Mouse (Mus musculus) liver, embryonic 13.5 days (tissue): Measurements from ENCODE around the gene Acvr2b. TPM values are rescaled to one million over a fixed set of nuclear protein-coding genes. Genes with fewer than 3 reads are reported as not detected.

ENCODE experiments used
- ATAC-seq: fragments of 200-750 bp; cut with Nextera tagmentation; 2 replicates; pipeline ENCODE4 v1.8.0; 2017; ENCODE audit warnings: low read depth, mild to moderate bottlenecking, moderate number of reproducible peaks, moderate library complexity
- DNase-seq: peaks from one replicate; pipeline ENCODE4 v3.0.0; 2022
- H3K27ac ChIP-seq: fragments of 300-500 bp; sonication (generic); 2 replicates; pipeline ENCODE4 v1.5.1; 2015; ENCODE audit warnings: moderate library complexity, mild to moderate bottlenecking, inconsistent platforms
- H3K27me3 ChIP-seq: fragments of 300-500 bp; sonication (generic); 2 replicates; pipeline ENCODE4 v1.6.1; 2015; ENCODE audit warnings: mild to moderate bottlenecking, inconsistent platforms
- H3K36me3 ChIP-seq: fragments of 300-500 bp; sonication (generic); 2 replicates; pipeline ENCODE4 v1.6.1; 2015; ENCODE audit warnings: mild to moderate bottlenecking, inconsistent platforms
- H3K4me1 ChIP-seq: fragments of 300-500 bp; sonication (generic); replicated peaks from 2 replicates; pipeline ENCODE4 v1.6.1; 2015; ENCODE audit warnings: inconsistent platforms
- H3K4me2 ChIP-seq: fragments of 300-500 bp; sonication (generic); 2 replicates; pipeline ENCODE4 v1.6.1; 2015; ENCODE audit warnings: inconsistent platforms, mild to moderate bottlenecking, moderate library complexity
- H3K4me3 ChIP-seq: fragments of 300-500 bp; sonication (generic); replicated peaks from 2 replicates; pipeline ENCODE4 v1.5.1; 2015; ENCODE audit warnings: mild to moderate bottlenecking, inconsistent platforms
- H3K9ac ChIP-seq: fragments of 300-500 bp; sonication (generic); 2 replicates; pipeline ENCODE4 v1.6.1; 2015; ENCODE audit warnings: mild to moderate bottlenecking, inconsistent platforms
- H3K9me3 ChIP-seq: fragments of 300-500 bp; sonication (generic); replicated peaks from 2 replicates; pipeline ENCODE4 v1.6.1; 2016; ENCODE audit warnings: inconsistent platforms
- WGBS: fragments of 180-500 bp; shearing (Covaris S2); methylation state at CpG from one replicate; pipeline ENCODE4 v1.1.7; 2015; ENCODE audit not compliant: insufficient replicate concordance; 5-methylcytosine and 5-hydroxymethylcytosine counted together
- polyA plus RNA-seq: library from polyadenylated mRNA; unstranded; fragments of >200 nt; fragmentation: Nextera tagmentation; extraction: Ambion mirVana; gene quantifications from 2 replicates; pipeline ENCODE4 v1.2.1, GENCODE M21; 2015

Acvr2b gene
- polyA plus RNA-seq, 1 experiment from 2014 or later = 2.1 TPM

- no peak overlapping the region for H3K4me3 ChIP-seq
- H3K4me1 ChIP-seq = peaks cover 35% of the 10 kb centered on the region
- 66% methylated on average over 9 of the region's 9 CpGs for WGBS
- no peak overlapping the region for H3K27ac ChIP-seq
- no peak overlapping the region for H3K4me2 ChIP-seq
- ATAC-seq = no peak
- no peaks in the 10 kb centered on the region for H3K36me3 ChIP-seq
- no peaks in the 10 kb centered on the region for H3K9me3 ChIP-seq
- no peak for DNase-seq
- H3K9ac ChIP-seq = no peak overlapping the region
- H3K27me3 ChIP-seq = no peaks in the 10 kb centered on the region
Observed at GRCm38 (mm10) chr9:119473608-119474164, 71.8 kb downstream of the Acvr2b start.

GRCm38 (mm10) chr9:119474717-119475611 lies 73.0 kb downstream of the Acvr2b start:
- Histone ChIP-seq H3K4me2 (no peak overlapping the region), H3K4me3 (no peak overlapping the region), H3K27ac (no peak overlapping the region), H3K27me3 (no peaks in the 10 kb centered on the region), H3K4me1 (peaks cover 23% of the 10 kb centered on the region), H3K9me3 (no peaks in the 10 kb centered on the region), H3K9ac (no peak overlapping the region), H3K36me3 (no peaks in the 10 kb centered on the region)
- ATAC-seq = no peak
- 64% methylated on average over 15 of the region's 15 CpGs for WGBS
- no peak for DNase-seq

- Histone ChIP-seq H3K27ac (no peak overlapping the region), H3K4me3 (no peak overlapping the region), H3K9ac (no peak overlapping the region), H3K36me3 (no peaks in the 10 kb centered on the region), H3K4me2 (no peak overlapping the region), H3K27me3 (no peaks in the 10 kb centered on the region), H3K9me3 (no peaks in the 10 kb centered on the region), H3K4me1 (peaks cover 9% of the 10 kb centered on the region; the same call in 1 of the 2 replicates)
- ATAC-seq (0 out of 2 replicates have a peak, but pooled peaks have one; percentile 26), DNase-seq (no peak)
- 32% methylated on average over 6 of the region's 6 CpGs for WGBS
Observed at GRCm38 (mm10) chr9:119477754-119478153, 75.8 kb downstream of the Acvr2b start.

GRCm38 (mm10) chr9:119478345-119478744 lies 76.4 kb downstream of the Acvr2b start:
- no peak overlapping the region for H3K4me2 ChIP-seq
- H3K9me3 ChIP-seq = no peaks in the 10 kb centered on the region
- 64% methylated on average over 11 of the region's 11 CpGs for WGBS
- no peak overlapping the region for H3K9ac ChIP-seq
- H3K36me3 ChIP-seq = no peaks in the 10 kb centered on the region
- H3K4me1 ChIP-seq = peaks cover 9% of the 10 kb centered on the region; the same call in 1 of the 2 replicates
- H3K27me3 ChIP-seq = no peaks in the 10 kb centered on the region
- DNase-seq (no peak), ATAC-seq (no peak)
- no peak overlapping the region for H3K27ac ChIP-seq
- no peak overlapping the region for H3K4me3 ChIP-seq

- Histone ChIP-seq H3K4me2 (no peak overlapping the region), H3K27ac (no peak overlapping the region), H3K36me3 (no peaks in the 10 kb centered on the region), H3K9me3 (no peaks in the 10 kb centered on the region), H3K4me3 (no peak overlapping the region), H3K9ac (no peak overlapping the region), H3K27me3 (no peaks in the 10 kb centered on the region), H3K4me1 (peaks cover 9% of the 10 kb centered on the region; the same call in 1 of the 2 replicates)
- no peak for DNase-seq
- 59% methylated on average over 8 of the region's 8 CpGs for WGBS
- no peak for ATAC-seq
Observed at GRCm38 (mm10) chr9:119479297-119479696, 77.4 kb downstream of the Acvr2b start.

GRCm38 (mm10) chr9:119481612-119482011 lies 79.7 kb downstream of the Acvr2b start:
- Histone ChIP-seq H3K27me3 (no peaks in the 10 kb centered on the region), H3K4me3 (no peak overlapping the region), H3K4me2 (no peak overlapping the region), H3K36me3 (no peaks in the 10 kb centered on the region), H3K4me1 (no peaks in the 10 kb centered on the region), H3K27ac (no peak overlapping the region), H3K9me3 (no peaks in the 10 kb centered on the region), H3K9ac (no peak overlapping the region)
- ATAC-seq = no peak
- WGBS = 65% methylated on average over 4 of the region's 4 CpGs
- no peak for DNase-seq

GRCm38 (mm10) chr9:119483554-119484353 lies 81.8 kb downstream of the Acvr2b start:
- Histone ChIP-seq H3K4me2 (no peak overlapping the region), H3K27me3 (no peaks in the 10 kb centered on the region), H3K36me3 (no peaks in the 10 kb centered on the region), H3K4me3 (no peak overlapping the region), H3K9ac (no peak overlapping the region), H3K4me1 (no peaks in the 10 kb centered on the region), H3K27ac (no peak overlapping the region), H3K9me3 (no peaks in the 10 kb centered on the region)
- WGBS = 53% methylated on average over 23 of the region's 23 CpGs
- DNase-seq = no peak
- ATAC-seq = no peak

GRCm38 (mm10) chr9:119484420-119484819 lies 82.5 kb downstream of the Acvr2b start:
- Histone ChIP-seq H3K4me3 (no peak overlapping the region), H3K27me3 (no peaks in the 10 kb centered on the region), H3K9me3 (no peaks in the 10 kb centered on the region), H3K36me3 (no peaks in the 10 kb centered on the region), H3K4me1 (no peaks in the 10 kb centered on the region), H3K27ac (no peak overlapping the region), H3K4me2 (no peak overlapping the region), H3K9ac (no peak overlapping the region)
- 62% methylated on average over 9 of the region's 9 CpGs for WGBS
- DNase-seq = no peak
- ATAC-seq = no peak

Other genes starting within 250 kb of the Acvr2b start
- 2.6 and 3.1 TPM in 2 replicates for gene Acaa1b, start 245.0 kb upstream of the Acvr2b start, polyA plus RNA-seq
- not detected in 2 replicates for gene Gm47289, start 243.0 kb upstream of the Acvr2b start, polyA plus RNA-seq
- gene Slc22a13, start 193.0 kb upstream of the Acvr2b start, polyA plus RNA-seq = not detected in 2 replicates
- 6.0 and 6.5 TPM in 2 replicates for gene Oxsr1, start 79.7 kb upstream of the Acvr2b start, polyA plus RNA-seq
- gene Acaa1a, start 62.4 kb upstream of the Acvr2b start, polyA plus RNA-seq = 39.6 and 40.2 TPM in 2 replicates
- 18.6 and 21.7 TPM in 2 replicates for gene Myd88, start 60.7 kb upstream of the Acvr2b start, polyA plus RNA-seq
- 3.6 and 4.7 TPM in 2 replicates for gene Xylb, start 44.7 kb upstream of the Acvr2b start, polyA plus RNA-seq
- not detected in 2 replicates for gene Slc22a14, start 36.6 kb upstream of the Acvr2b start, polyA plus RNA-seq
- gene Exog, start 42.8 kb downstream of the Acvr2b start, polyA plus RNA-seq = 6.9 and 9.0 TPM in 2 replicates
- gene Scn5a, start 176.9 kb downstream of the Acvr2b start, polyA plus RNA-seq = 0.03 and 0.05 TPM in 2 replicates